Mouse (Mus musculus) limb, embryonic 11.5 days (tissue): ENCODE measurements around the gene Pagr1a. TPM values are rescaled to one million over a fixed set of nuclear protein-coding genes. Genes with fewer than 3 reads are reported as not detected.

ENCODE experiments used
- ATAC-seq: fragments of 200-750 bp; cut with Nextera tagmentation; 2 replicates; pipeline ENCODE4 v1.8.0; 2017; ENCODE audit warnings: low read depth; ENCODE audit not compliant: insufficient number of reproducible peaks, low FRiP score, low TSS enrichment
- DNase-seq: peaks from one replicate; pipeline ENCODE4 v3.0.0-alpha.2; 2015; ENCODE audit warnings: low spot score
- H3K27ac ChIP-seq: fragments of 300-500 bp; sonication (generic); replicated peaks from 2 replicates; pipeline ENCODE4 v1.5.1; 2014; ENCODE audit warnings: low read depth, mild to moderate bottlenecking, low read length
- H3K27me3 ChIP-seq: fragments of 300-500 bp; sonication (generic); 2 replicates; pipeline ENCODE4 v1.6.1; 2014; ENCODE audit warnings: mild to moderate bottlenecking, low read length, mixed read lengths; ENCODE audit not compliant: control insufficient read depth, insufficient read depth
- H3K36me3 ChIP-seq: fragments of 300-500 bp; sonication (generic); 2 replicates; pipeline ENCODE4 v1.6.1; 2014; ENCODE audit warnings: mild to moderate bottlenecking, low read length, moderate library complexity, mixed read lengths; ENCODE audit not compliant: control insufficient read depth, insufficient read depth
- H3K4me1 ChIP-seq: fragments of 300-500 bp; sonication (generic); 2 replicates; pipeline ENCODE4 v1.6.1; 2014; ENCODE audit warnings: low read length, mixed read lengths; ENCODE audit not compliant: control insufficient read depth, insufficient read depth
- H3K4me2 ChIP-seq: fragments of 300-500 bp; sonication (generic); 2 replicates; pipeline ENCODE4 v1.6.1; 2014; ENCODE audit warnings: low read depth, mild to moderate bottlenecking, moderate library complexity; ENCODE audit not compliant: severe bottlenecking
- H3K4me3 ChIP-seq: fragments of 300-500 bp; sonication (generic); 2 replicates; pipeline ENCODE4 v1.5.1; 2014; ENCODE audit warnings: low read depth, low read length
- H3K9ac ChIP-seq: fragments of 300-500 bp; sonication (generic); 2 replicates; pipeline ENCODE4 v1.6.1; 2014; ENCODE audit warnings: mild to moderate bottlenecking, low read length
- H3K9me3 ChIP-seq: fragments of 300-500 bp; sonication (generic); 2 replicates; pipeline ENCODE4 v1.6.1; 2016; ENCODE audit warnings: low read length; ENCODE audit not compliant: control insufficient read depth
- WGBS: fragments of 180-500 bp; shearing (Covaris S2); extraction: QIAGEN DNeasy Blood & Tissue Kit; methylation state at CpG from one replicate; pipeline ENCODE4 v1.1.7; 2014; 5-methylcytosine and 5-hydroxymethylcytosine counted together
- polyA plus RNA-seq: library from polyadenylated mRNA; unstranded; fragments of >200 nt; fragmentation: Nextera tagmentation; extraction: Ambion mirVana; gene quantifications from 2 replicates; pipeline ENCODE4 v1.2.1, GENCODE M21; 2014

The Pagr1a gene
- polyA plus RNA-seq, 1 experiment from 2014 or later: 59.5 TPM

DNA sequence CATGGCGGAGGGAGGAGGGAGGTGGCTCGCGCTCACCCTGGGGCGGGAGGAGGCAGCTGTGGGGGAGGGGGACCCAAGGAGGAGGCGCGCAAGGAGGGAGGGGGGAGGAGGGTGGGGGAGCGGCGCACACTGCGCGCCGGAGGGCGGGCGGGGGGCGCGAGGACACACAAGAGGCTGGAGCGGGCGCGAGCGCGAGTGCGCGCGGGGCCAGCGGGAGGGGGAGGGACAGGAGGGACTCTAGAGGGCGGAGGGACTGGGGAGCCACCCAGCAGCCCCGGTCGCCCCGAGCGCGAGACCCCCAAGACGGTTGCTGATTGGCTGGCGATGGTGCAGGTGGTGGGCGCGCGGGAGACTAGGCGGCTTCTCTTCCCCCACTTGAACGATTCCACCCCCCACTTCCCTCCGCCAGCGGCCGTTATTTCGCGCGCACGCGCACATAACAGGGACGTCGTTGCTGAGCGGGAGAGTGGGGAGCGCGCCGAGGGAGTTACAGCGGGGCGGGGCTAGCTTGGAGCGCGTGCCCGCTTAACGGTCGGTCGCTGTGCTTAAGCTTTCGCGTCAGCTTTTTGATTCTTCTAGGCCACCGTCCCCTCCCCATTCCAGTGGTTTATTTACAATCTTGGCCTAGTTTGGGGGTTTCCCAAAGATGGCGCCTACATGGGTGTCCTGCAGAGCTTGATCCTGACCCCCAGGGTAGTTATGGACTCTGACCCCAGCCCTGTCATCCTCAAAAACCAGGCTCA, 10.0 kb upstream of the Pagr1a start, which contains the start of gene Maz:
Maz (minus strand) TSS at position 54 of the 743 bp plus-strand sequence.
- peak; percentile 91 for ATAC-seq

DNA sequence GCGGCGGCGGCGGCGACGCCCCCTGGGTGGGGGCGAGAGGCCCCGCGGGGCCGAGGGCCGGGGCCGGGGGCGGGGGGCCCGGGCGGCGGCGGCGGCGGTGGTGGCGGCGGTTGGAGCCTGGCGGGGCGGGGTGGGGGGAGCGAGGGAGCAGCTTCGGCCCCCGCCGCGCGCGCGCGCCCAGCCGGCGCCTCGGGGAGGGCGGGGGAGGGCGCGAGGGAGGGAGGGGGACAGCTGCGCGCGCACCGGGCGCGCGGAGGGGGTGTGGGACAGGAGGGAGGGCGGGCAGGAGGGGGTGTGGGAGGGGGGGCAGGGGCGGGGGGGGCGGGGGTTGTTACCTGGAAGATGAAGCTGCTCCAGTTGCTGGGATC, 9.4 kb upstream of the Pagr1a start:
- Histone ChIP-seq H3K36me3 (peaks cover 36% of the 10 kb centered on the region), H3K27ac (peak overlapping the region; percentile 98), H3K9me3 (no peaks in the 10 kb centered on the region), H3K4me3 (peak overlapping the region; percentile 97), H3K4me1 (peaks cover 36% of the 10 kb centered on the region), H3K9ac (peak overlapping the region; percentile 99), H3K4me2 (peak overlapping the region; percentile 83), H3K27me3 (no peaks in the 10 kb centered on the region)
- ATAC-seq: no peak
- WGBS: no CpG with 5 or more reads among the region's 48 CpGs
- DNase-seq: no peak

More for the DNA sequence above, 10.0 kb upstream of the Pagr1a start, which contains the start of gene Maz:
- H3K27ac ChIP-seq: peak within 1 kb of the TSS; percentile 98
- under 1% methylated on average over 46 of the region's 63 CpGs for WGBS
- peaks cover 31% of the 10 kb centered on the region for H3K4me1 ChIP-seq
- H3K27me3 ChIP-seq: no peaks in the 10 kb centered on the region
- peaks cover 33% of the 10 kb centered on the region for H3K36me3 ChIP-seq
- peak; percentile 99 for DNase-seq
- H3K9me3 ChIP-seq: no peaks in the 10 kb centered on the region
- H3K4me3 ChIP-seq: peak within 1 kb of the TSS; percentile 97
- peak within 1 kb of the TSS; percentile 83 for H3K4me2 ChIP-seq
- H3K9ac ChIP-seq: peak within 1 kb of the TSS; percentile 99

DNA sequence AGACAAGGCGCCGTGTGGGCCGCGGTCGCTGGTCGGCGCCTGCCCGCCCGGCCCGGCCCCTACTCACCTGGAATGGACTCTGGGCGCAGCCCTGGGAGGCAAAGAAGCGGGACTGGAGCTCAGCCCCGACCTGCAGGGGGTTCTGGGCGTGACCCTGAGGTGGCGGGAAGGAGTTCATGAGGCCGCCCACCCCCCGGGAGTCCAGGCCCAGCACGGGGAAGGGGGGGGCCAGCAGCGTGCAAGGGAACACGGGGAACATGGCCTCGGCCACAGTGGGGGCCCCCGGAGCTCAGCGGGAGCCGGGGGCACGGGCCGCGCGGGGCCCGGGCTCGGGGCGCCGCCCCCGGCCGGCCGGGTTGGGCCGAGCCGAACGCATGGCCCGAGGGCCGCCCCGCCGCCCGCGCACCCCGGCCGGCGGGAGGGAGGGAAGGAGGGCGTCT, 9.0 kb upstream of the Pagr1a start:
- H3K36me3 ChIP-seq: peaks cover 36% of the 10 kb centered on the region
- peaks cover 38% of the 10 kb centered on the region for H3K4me1 ChIP-seq
- no peaks in the 10 kb centered on the region for H3K9me3 ChIP-seq
- H3K9ac ChIP-seq: peak overlapping the region; percentile 99
- DNase-seq (peak; percentile 84), ATAC-seq (peak; percentile 41; the same call in 1 of the 2 replicates)
- peak overlapping the region; percentile 83 for H3K4me2 ChIP-seq
- H3K4me3 ChIP-seq: peak overlapping the region; percentile 97
- peak overlapping the region; percentile 98 for H3K27ac ChIP-seq
- no peaks in the 10 kb centered on the region for H3K27me3 ChIP-seq
- WGBS: 0% methylated on average over 30 of the region's 48 CpGs

DNA sequence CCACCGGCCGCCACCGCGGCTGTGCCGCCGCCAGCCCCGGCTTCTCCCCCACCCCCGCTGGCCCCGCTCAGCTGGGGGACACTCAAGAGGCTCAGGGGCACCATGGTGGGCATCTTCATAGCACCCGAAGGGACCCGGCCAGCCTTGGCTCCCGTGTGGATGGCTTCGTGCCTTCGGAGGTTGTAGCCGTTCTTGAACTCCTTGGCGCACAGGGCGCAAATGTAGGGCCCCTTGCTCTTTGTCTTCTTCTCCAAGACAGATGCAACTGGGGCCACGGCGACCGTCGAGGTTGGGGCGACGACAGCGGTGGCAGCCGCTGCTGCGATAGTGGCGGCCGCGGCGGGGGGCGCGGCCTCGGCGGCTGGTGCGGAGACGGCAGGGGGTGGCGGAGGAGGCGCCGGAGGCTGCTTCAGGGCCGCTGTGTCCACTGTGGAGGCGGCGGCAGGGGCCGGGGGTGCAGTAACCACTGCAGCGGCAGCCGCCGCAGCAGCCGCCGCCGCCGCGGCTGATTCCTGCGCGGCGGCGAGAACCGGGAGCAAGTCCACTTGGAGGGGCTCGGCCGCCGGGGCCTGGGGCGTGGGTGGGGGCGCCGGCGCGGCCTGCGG, 8.5 kb upstream of the Pagr1a start:
- ATAC-seq: no peak
- peaks cover 41% of the 10 kb centered on the region for H3K4me1 ChIP-seq
- WGBS: under 1% methylated on average over 64 of the region's 65 CpGs
- H3K9me3 ChIP-seq: no peaks in the 10 kb centered on the region
- H3K27ac ChIP-seq: peak overlapping the region; percentile 98
- H3K9ac ChIP-seq: peak overlapping the region; percentile 99
- H3K36me3 ChIP-seq: peaks cover 32% of the 10 kb centered on the region
- peak overlapping the region; percentile 97 for H3K4me3 ChIP-seq
- H3K4me2 ChIP-seq: peak overlapping the region; percentile 83
- no peaks in the 10 kb centered on the region for H3K27me3 ChIP-seq
- DNase-seq: peak; percentile 66

DNA sequence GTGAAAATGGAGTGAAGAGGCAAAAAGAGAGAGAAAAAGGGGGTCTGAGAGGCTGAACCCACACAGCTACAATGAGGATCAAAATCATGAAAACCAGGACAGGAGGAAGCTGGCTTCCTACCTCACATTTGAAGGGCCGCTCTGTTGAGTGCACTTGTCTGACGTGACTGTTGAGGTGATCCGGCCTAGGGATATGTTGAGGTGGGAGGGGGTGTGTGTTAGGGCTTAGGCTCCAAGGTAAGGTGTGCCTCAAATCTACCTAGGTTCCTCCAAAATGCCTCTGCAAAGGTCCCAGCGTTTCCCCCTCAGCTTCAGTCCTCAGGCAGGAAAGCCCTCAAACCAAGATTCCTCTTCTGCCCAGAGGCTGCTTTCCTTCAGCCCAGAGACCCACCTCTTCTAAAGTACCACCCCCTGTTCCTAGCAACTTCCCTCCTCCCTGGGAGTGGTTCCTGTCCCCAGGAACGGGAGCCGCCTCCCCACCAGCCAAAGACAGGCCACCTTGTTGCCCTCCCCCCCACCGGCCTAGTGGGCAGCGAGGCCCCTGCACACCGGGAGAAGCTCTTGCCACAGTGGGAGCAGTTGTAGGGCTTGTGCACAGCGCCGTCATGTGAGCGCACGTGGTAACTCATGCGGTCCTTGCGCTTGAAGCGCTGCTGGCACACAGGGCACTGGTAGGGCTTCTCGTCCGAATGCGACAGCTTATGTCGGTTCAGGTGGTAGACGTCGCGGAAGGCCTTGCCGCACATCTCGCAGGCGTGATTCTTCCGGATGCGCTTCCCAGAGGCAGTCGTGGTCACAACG, 7.8 kb upstream of the Pagr1a start:
- Histone ChIP-seq H3K4me3 (peak overlapping the region; percentile 97), H3K9ac (peak overlapping the region; percentile 99), H3K27me3 (no peaks in the 10 kb centered on the region), H3K36me3 (peaks cover 29% of the 10 kb centered on the region), H3K4me1 (peaks cover 48% of the 10 kb centered on the region), H3K4me2 (peak overlapping the region; percentile 83), H3K27ac (peak overlapping the region; percentile 98), H3K9me3 (no peaks in the 10 kb centered on the region)
- ATAC-seq (peak; percentile 23; the same call in 1 of the 2 replicates), DNase-seq (peak; percentile 81)
- 1% methylated on average over 30 of the region's 30 CpGs for WGBS

DNA sequence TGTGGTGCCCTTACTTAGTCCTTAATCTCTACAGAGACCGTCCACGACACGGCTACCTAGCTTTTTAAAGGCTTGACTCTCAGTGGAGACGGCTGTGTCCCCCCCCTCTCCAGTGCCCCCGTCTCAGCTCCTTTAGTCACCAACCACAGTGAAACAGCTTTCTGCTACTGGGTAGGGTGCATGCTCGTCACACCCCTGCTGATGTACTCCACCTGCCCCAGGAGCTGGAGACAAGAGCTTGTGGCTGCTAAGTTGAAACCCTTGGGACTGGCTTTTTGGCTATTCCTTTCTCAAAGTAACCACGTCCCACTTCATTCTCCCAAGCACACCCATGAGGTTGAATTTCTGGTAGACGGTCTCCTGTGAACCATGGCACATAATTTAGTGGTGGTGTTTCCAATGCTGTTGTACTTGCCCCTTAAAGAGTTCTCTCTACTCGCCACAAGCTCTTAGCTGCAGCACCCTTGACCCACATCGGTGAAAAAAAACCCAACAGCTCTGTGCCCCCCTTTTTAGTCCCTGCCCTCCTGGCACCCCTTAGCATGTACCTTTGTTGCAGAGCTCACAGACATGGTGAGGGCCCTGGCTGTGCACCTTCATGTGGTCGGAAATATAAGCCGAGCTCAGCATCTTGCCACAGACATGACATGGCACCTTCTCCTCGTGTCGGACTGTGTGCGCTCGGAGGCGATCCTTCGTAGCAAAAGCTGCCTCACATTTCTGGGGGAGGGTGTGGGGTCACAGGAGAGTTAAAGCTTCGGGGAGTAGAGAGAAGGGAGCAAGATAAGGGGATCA, 6.9 kb upstream of the Pagr1a start:
- no peak for DNase-seq
- peaks cover 55% of the 10 kb centered on the region for H3K4me1 ChIP-seq
- H3K27ac ChIP-seq: 0 out of 2 replicates have a peak overlapping the region, but pooled peaks have one; percentile 26
- H3K4me2 ChIP-seq: peak overlapping the region; percentile 83
- H3K4me3 ChIP-seq: peak overlapping the region; percentile 97
- H3K27me3 ChIP-seq: no peaks in the 10 kb centered on the region
- no peaks in the 10 kb centered on the region for H3K9me3 ChIP-seq
- no peak for ATAC-seq
- WGBS: 33% methylated on average over 19 of the region's 19 CpGs
- H3K9ac ChIP-seq: peak overlapping the region; percentile 99
- H3K36me3 ChIP-seq: peaks cover 26% of the 10 kb centered on the region

DNA sequence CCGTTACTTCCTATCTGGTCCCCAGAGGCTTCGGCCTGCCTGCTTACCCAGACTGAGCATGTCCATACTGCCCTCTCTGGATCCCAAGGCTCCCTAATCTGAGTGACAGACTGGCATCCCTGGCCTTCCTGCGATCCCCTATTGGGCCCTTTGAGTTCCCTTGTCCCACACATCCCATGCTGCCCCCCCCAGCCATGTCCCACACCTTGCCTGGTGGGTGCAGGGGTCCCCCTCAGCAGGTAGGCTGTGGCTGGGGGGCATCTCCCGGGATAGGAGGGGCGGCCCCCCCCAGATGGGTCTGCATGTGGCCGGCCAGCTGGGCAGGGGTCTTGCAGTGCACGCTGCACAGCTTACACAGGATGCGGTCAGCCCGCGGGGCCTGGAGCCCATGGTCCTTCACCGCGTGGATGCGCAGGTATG, 6.1 kb upstream of the Pagr1a start:
- Histone ChIP-seq H3K27ac (peak overlapping the region; percentile 26; the same call in 1 of the 2 replicates), H3K36me3 (peaks cover 23% of the 10 kb centered on the region), H3K9ac (peak overlapping the region; percentile 43), H3K4me1 (peaks cover 55% of the 10 kb centered on the region), H3K27me3 (no peaks in the 10 kb centered on the region), H3K9me3 (no peaks in the 10 kb centered on the region), H3K4me3 (peak overlapping the region; percentile 97), H3K4me2 (peak overlapping the region; percentile 83)
- WGBS: 89% methylated on average over 12 of the region's 13 CpGs
- DNase-seq (no peak), ATAC-seq (no peak)
